Comparison of ENCODE assay signal across 21 mouse cellular contexts in the genomic region with DNA sequence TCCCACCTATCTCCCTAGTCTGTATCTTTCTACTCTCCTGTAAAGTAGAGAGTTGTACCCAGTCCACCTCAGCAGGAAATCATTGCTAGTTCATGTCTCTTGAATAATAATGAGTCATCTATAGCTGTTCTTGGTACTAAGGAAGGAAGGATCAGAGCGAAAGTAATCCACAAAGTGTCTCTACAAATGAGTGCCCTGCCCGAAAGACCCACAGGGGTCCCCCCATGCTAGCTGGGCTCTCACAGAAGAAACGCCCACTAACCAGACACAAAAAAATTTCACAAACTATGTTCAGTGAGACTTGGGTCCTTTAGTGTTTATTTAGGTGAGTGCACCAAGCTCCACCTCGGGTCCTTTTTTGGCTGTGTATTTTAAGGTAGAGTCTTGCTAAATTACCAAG. TPM values are rescaled to one million over a fixed set of nuclear protein-coding genes. Genes with fewer than 3 reads are reported as not detected.
"Had no signal": no experiment of that assay in that cellular context is flagged by ENCODE, and none has a peak within 500 bp of the region (broad histone marks: within the 10 kb centered on the region; RNA-seq: fewer than 3 reads in every experiment).

No protein-coding gene starts in this region.

- ATAC-seq: midbrain, embryonic 15.5 days had no signal

- H3K4me2 ChIP-seq: kidney, embryonic 15.5 days; liver, embryonic 13.5 days; midbrain, embryonic 12.5 days; midbrain, embryonic 15.5 days had no signal

- H3K9me3 ChIP-seq: kidney, embryonic 15.5 days; liver, embryonic 13.5 days; midbrain, embryonic 12.5 days; midbrain, embryonic 15.5 days had no signal

- H3K4me3 ChIP-seq: kidney, embryonic 15.5 days; liver, embryonic 13.5 days; midbrain, embryonic 12.5 days; midbrain, embryonic 15.5 days; myocyte had no signal

- DNase-seq: kidney, adult 8-10 months; kidney, postnatal 10 days; kidney, postnatal 36 days; left cerebral cortex, postnatal 4 days; liver, embryonic 13.5 days; lung, adult 2 months; lung, postnatal 14 days; lung, postnatal 4 days; right cerebral cortex, adult 18-20 months; right cerebral cortex, postnatal 14 days; right cerebral cortex, postnatal 4 days; thymus, adult 2 months; thymus, postnatal 14 days; thymus, postnatal 4 days had no signal

- H3K9ac ChIP-seq: kidney, embryonic 15.5 days; liver, embryonic 13.5 days; midbrain, embryonic 12.5 days; midbrain, embryonic 15.5 days had no signal

- H3K27ac ChIP-seq: kidney, embryonic 15.5 days; liver, embryonic 13.5 days; midbrain, embryonic 12.5 days; midbrain, embryonic 15.5 days; stomach, postnatal 0 days had no signal

- H3K36me3 ChIP-seq: kidney, embryonic 15.5 days; liver, embryonic 13.5 days; midbrain, embryonic 12.5 days; midbrain, embryonic 15.5 days had no signal

RNA-seq across cellular contexts. Expression of a gene that starts 5.0 kb away (rescaled TPM):
- polyA plus RNA-seq: neural tube, embryonic 11.5 days; neural tube, embryonic 14.5 days had no signal
